Mouse (Mus musculus): Measurements from ENCODE around the gene Slc25a21. TPM values are rescaled to one million over a fixed set of nuclear protein-coding genes. Genes with fewer than 3 reads are reported as not detected.

Slc25a21 gene
- polyA plus RNA-seq, 1 experiment, result 1.3 TPM

GRCm38 (mm10) chr12:56789236-56789635 lies 408.0 kb downstream of the Slc25a21 start:
- H3K27me3 ChIP-seq (ENCODE audit: control insufficient read depth, insufficient read depth, low read length), result no peaks in the 10 kb centered on the region
- H3K4me3 ChIP-seq (ENCODE audit: extremely low read depth, insufficient read depth, insufficient read length), result no peak overlapping the region
- TF ChIP-seq CTCF (IDR thresholded peaks at IDR 0.05; ENCODE audit: extremely low read depth, insufficient read depth, insufficient read length, insufficient replicate concordance) (no peak), POLR2A (IDR thresholded peaks at IDR 0.05; ENCODE audit: low read depth, low read length) (no peak)
- no peak overlapping the region for H3K27ac ChIP-seq (ENCODE audit: insufficient read depth, low read length)
- 82% methylated on average over 4 of the region's 4 CpGs for WGBS
- H3K36me3 ChIP-seq (ENCODE audit: control insufficient read depth, insufficient read depth, low read length), result no peaks in the 10 kb centered on the region
- DNase-seq (ENCODE audit: low read depth in 1 of 2, low spot score in 2 of 2), result no peak
- no peaks in the 10 kb centered on the region for H3K4me1 ChIP-seq (ENCODE audit: control insufficient read depth, insufficient read depth, insufficient read length)

DNA sequence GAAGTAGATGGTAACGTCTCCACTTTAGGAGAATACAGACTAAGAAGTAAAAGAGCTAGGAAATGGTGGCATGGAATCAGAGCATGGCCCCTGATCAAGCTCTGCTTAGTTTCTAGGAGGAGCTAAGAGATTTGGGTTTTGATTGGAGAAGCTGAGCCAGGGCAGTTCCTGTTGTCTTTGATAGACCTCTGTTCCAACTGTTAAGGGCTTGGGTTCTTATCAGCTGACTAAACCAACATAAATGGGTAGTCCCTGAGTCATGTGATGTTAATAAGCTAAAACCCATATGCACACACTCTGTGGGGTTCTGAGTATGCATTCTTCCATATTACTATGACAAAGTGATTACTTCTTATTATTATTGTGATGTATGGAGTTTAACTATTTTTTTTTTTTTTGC lies 412.0 kb downstream of the Slc25a21 start:
- H3K36me3 ChIP-seq (ENCODE audit: control insufficient read depth, insufficient read depth, low read length), result no peaks in the 10 kb centered on the region
- no peak for DNase-seq (ENCODE audit: low read depth in 1 of 2, low spot score in 2 of 2)
- no peaks in the 10 kb centered on the region for H3K27me3 ChIP-seq (ENCODE audit: control insufficient read depth, insufficient read depth, low read length)
- H3K4me1 ChIP-seq (ENCODE audit: control insufficient read depth, insufficient read depth, insufficient read length), result no peaks in the 10 kb centered on the region
- 76% methylated on average over 1 of the region's 1 CpGs for WGBS
- no peak overlapping the region for H3K4me3 ChIP-seq (ENCODE audit: extremely low read depth, insufficient read depth, insufficient read length)
- H3K27ac ChIP-seq (ENCODE audit: insufficient read depth, low read length), result no peak overlapping the region
- TF ChIP-seq POLR2A (IDR thresholded peaks at IDR 0.05; ENCODE audit: low read depth, low read length), result no peak
- TF ChIP-seq CTCF (IDR thresholded peaks at IDR 0.05; ENCODE audit: extremely low read depth, insufficient read depth, insufficient read length, insufficient replicate concordance), result no peak

- 86% methylated on average over 5 of the region's 5 CpGs for WGBS
- Histone ChIP-seq H3K27me3 (ENCODE audit: control insufficient read depth, insufficient read depth, low read length) (no peaks in the 10 kb centered on the region), H3K27ac (ENCODE audit: insufficient read depth, low read length) (no peak overlapping the region), H3K4me1 (ENCODE audit: control insufficient read depth, insufficient read depth, insufficient read length) (no peaks in the 10 kb centered on the region), H3K36me3 (ENCODE audit: control insufficient read depth, insufficient read depth, low read length) (no peaks in the 10 kb centered on the region), H3K4me3 (ENCODE audit: extremely low read depth, insufficient read depth, insufficient read length) (no peak overlapping the region)
- DNase-seq (ENCODE audit: low read depth in 1 of 2, low spot score in 2 of 2), result no peak
- no peak for TF ChIP-seq POLR2A (IDR thresholded peaks at IDR 0.05; ENCODE audit: low read depth, low read length)
Observed at GRCm38 (mm10) chr12:56781196-56781595, 416.1 kb downstream of the Slc25a21 start.

GRCm38 (mm10) chr12:56779621-56780020 lies 417.7 kb downstream of the Slc25a21 start:
- H3K36me3 ChIP-seq (ENCODE audit: control insufficient read depth, insufficient read depth, low read length), result no peaks in the 10 kb centered on the region
- TF ChIP-seq CTCF (IDR thresholded peaks at IDR 0.05; ENCODE audit: extremely low read depth, insufficient read depth, insufficient read length, insufficient replicate concordance), result no peak
- no peak for TF ChIP-seq POLR2A (IDR thresholded peaks at IDR 0.05; ENCODE audit: low read depth, low read length)
- H3K27ac ChIP-seq (ENCODE audit: insufficient read depth, low read length), result no peak overlapping the region
- WGBS, result 76% methylated on average over 3 of the region's 3 CpGs
- no peak for DNase-seq (ENCODE audit: low read depth in 1 of 2, low spot score in 2 of 2)
- H3K4me3 ChIP-seq (ENCODE audit: extremely low read depth, insufficient read depth, insufficient read length), result no peak overlapping the region
- no peaks in the 10 kb centered on the region for H3K27me3 ChIP-seq (ENCODE audit: control insufficient read depth, insufficient read depth, low read length)
- no peaks in the 10 kb centered on the region for H3K4me1 ChIP-seq (ENCODE audit: control insufficient read depth, insufficient read depth, insufficient read length)

- no peak overlapping the region for H3K4me3 ChIP-seq (ENCODE audit: extremely low read depth, insufficient read depth, insufficient read length)
- TF ChIP-seq CTCF (IDR thresholded peaks at IDR 0.05; ENCODE audit: extremely low read depth, insufficient read depth, insufficient read length, insufficient replicate concordance) (no peak), POLR2A (IDR thresholded peaks at IDR 0.05; ENCODE audit: low read depth, low read length) (no peak)
- H3K4me1 ChIP-seq (ENCODE audit: control insufficient read depth, insufficient read depth, insufficient read length), result no peaks in the 10 kb centered on the region
- no peak overlapping the region for H3K27ac ChIP-seq (ENCODE audit: insufficient read depth, low read length)
- no peaks in the 10 kb centered on the region for H3K36me3 ChIP-seq (ENCODE audit: control insufficient read depth, insufficient read depth, low read length)
- no peak for DNase-seq (ENCODE audit: low read depth in 1 of 2, low spot score in 2 of 2)
- no peaks in the 10 kb centered on the region for H3K27me3 ChIP-seq (ENCODE audit: control insufficient read depth, insufficient read depth, low read length)
- 85% methylated on average over 6 of the region's 6 CpGs for WGBS
Observed at GRCm38 (mm10) chr12:56773941-56774340, 423.3 kb downstream of the Slc25a21 start.

- H3K36me3 ChIP-seq (ENCODE audit: control insufficient read depth, insufficient read depth, low read length), result no peaks in the 10 kb centered on the region
- H3K27ac ChIP-seq (ENCODE audit: insufficient read depth, low read length), result no peak overlapping the region
- DNase-seq (ENCODE audit: low read depth in 1 of 2, low spot score in 2 of 2), result no peak
- no peaks in the 10 kb centered on the region for H3K27me3 ChIP-seq (ENCODE audit: control insufficient read depth, insufficient read depth, low read length)
- TF ChIP-seq CTCF (IDR thresholded peaks at IDR 0.05; ENCODE audit: extremely low read depth, insufficient read depth, insufficient read length, insufficient replicate concordance) (no peak), POLR2A (IDR thresholded peaks at IDR 0.05; ENCODE audit: low read depth, low read length) (no peak)
- H3K4me3 ChIP-seq (ENCODE audit: extremely low read depth, insufficient read depth, insufficient read length), result no peak overlapping the region
- 89% methylated on average over 5 of the region's 5 CpGs for whole genome bisulfite sequencing
- no peaks in the 10 kb centered on the region for H3K4me1 ChIP-seq (ENCODE audit: control insufficient read depth, insufficient read depth, insufficient read length)
Observed at GRCm38 (mm10) chr12:56769421-56769820, 427.9 kb downstream of the Slc25a21 start.

GRCm38 (mm10) chr12:56767474-56767873 lies 429.8 kb downstream of the Slc25a21 start:
- H3K4me3 ChIP-seq (ENCODE audit: extremely low read depth, insufficient read depth, insufficient read length), result no peak overlapping the region
- no peak for DNase-seq (ENCODE audit: low read depth in 1 of 2, low spot score in 2 of 2)
- H3K36me3 ChIP-seq (ENCODE audit: control insufficient read depth, insufficient read depth, low read length), result no peaks in the 10 kb centered on the region
- TF ChIP-seq CTCF (IDR thresholded peaks at IDR 0.05; ENCODE audit: extremely low read depth, insufficient read depth, insufficient read length, insufficient replicate concordance) (no peak), POLR2A (IDR thresholded peaks at IDR 0.05; ENCODE audit: low read depth, low read length) (no peak)
- 82% methylated on average over 6 of the region's 6 CpGs for WGBS
- no peaks in the 10 kb centered on the region for H3K27me3 ChIP-seq (ENCODE audit: control insufficient read depth, insufficient read depth, low read length)
- no peak overlapping the region for H3K27ac ChIP-seq (ENCODE audit: insufficient read depth, low read length)
- no peaks in the 10 kb centered on the region for H3K4me1 ChIP-seq (ENCODE audit: control insufficient read depth, insufficient read depth, insufficient read length)

All from spleen, adult 2 months (tissue).